Mouse (Mus musculus) intestine, postnatal 0 days (tissue): Measurements from ENCODE around the gene Gm10256. TPM values are rescaled to one million over a fixed set of nuclear protein-coding genes. Genes with fewer than 3 reads are reported as not detected.
"Not testable (repeated sequence)": the region's sequence is repeated elsewhere in the genome, so short reads cannot be mapped to it uniquely, and the experiment has no call there.

Experiments used
- ATAC-seq: fragments of 200-750 bp; cut with Nextera tagmentation; 2 replicates; pipeline ENCODE4 v1.8.0; 2017; ENCODE audit warnings: mild to moderate bottlenecking, moderate TSS enrichment, moderate library complexity
- H3K27ac ChIP-seq: fragments of 300-500 bp; sonication (generic); 2 replicates; pipeline ENCODE4 v1.5.1; 2014; ENCODE audit warnings: mild to moderate bottlenecking, low read depth, low read length, moderate library complexity
- H3K27me3 ChIP-seq: fragments of 300-500 bp; sonication (generic); replicated peaks from 2 replicates; pipeline ENCODE4 v1.6.1; 2014; ENCODE audit warnings: low read length, mixed read lengths; ENCODE audit not compliant: control insufficient read depth, insufficient read depth
- H3K36me3 ChIP-seq: fragments of 300-500 bp; sonication (generic); 2 replicates; pipeline ENCODE4 v1.6.1; 2014; ENCODE audit warnings: mild to moderate bottlenecking, moderate library complexity; ENCODE audit not compliant: control insufficient read depth, insufficient read depth
- H3K4me1 ChIP-seq: fragments of 300-500 bp; sonication (generic); replicated peaks from 2 replicates; pipeline ENCODE4 v1.6.1; 2014; ENCODE audit warnings: antibody characterized with exemption, low read length, mixed read lengths; ENCODE audit not compliant: control insufficient read depth, insufficient read depth
- H3K4me2 ChIP-seq: fragments of 300-500 bp; sonication (generic); replicated peaks from 2 replicates; pipeline ENCODE4 v1.6.1; 2014; ENCODE audit warnings: low read depth, mild to moderate bottlenecking, moderate library complexity
- H3K4me3 ChIP-seq: fragments of 300-500 bp; sonication (generic); 2 replicates; pipeline ENCODE4 v1.5.1; 2014; ENCODE audit warnings: low read depth, low read length
- H3K9ac ChIP-seq: fragments of 300-500 bp; sonication (generic); 2 replicates; pipeline ENCODE4 v1.6.1; 2014; ENCODE audit warnings: mild to moderate bottlenecking, low read depth, low read length
- H3K9me3 ChIP-seq: fragments of 300-500 bp; sonication (generic); 2 replicates; pipeline ENCODE4 v1.6.1; 2016; ENCODE audit warnings: mixed run types; ENCODE audit not compliant: control insufficient read depth
- WGBS: fragments of 180-500 bp; shearing (Covaris S2); extraction: QIAGEN DNeasy Blood & Tissue Kit; methylation state at CpG from one replicate; pipeline ENCODE4 v1.1.7; 2014; 5-methylcytosine and 5-hydroxymethylcytosine counted together
- polyA plus RNA-seq: library from polyadenylated mRNA; unstranded; fragments of >200 nt; fragmentation: Nextera tagmentation; extraction: Ambion mirVana; gene quantifications from 2 replicates; pipeline ENCODE4 v1.2.1, GENCODE M21; 2015

Gene Gm10256
- not detected in 2 replicates for polyA plus RNA-seq

GRCm38 (mm10) chrY:2830380-2830779 lies at the start of gene Gm10256, which contains the start of gene Rbmy:
Gene Gm10256 (plus strand): TSS chrY:2830699.
Gene Rbmy (plus strand): TSS chrY:2830680.
- not testable (repeated sequence) for H3K9me3 ChIP-seq, H3K36me3 ChIP-seq, H3K4me3 ChIP-seq, H3K27ac ChIP-seq, H3K27me3 ChIP-seq, H3K4me1 ChIP-seq, H3K4me2 ChIP-seq, ATAC-seq, H3K9ac ChIP-seq
- no CpG with 5 or more reads among the region's 9 CpGs for whole genome bisulfite sequencing

GRCm38 (mm10) chrY:2796105-2796504 lies 34.4 kb upstream of the Gm10256 start, which contains the start of gene Gm4064:
Gene Gm4064 (minus strand): TSS chrY:2796205.
- not testable (repeated sequence) for ATAC-seq, H3K4me3 ChIP-seq, H3K4me2 ChIP-seq, H3K9ac ChIP-seq, H3K27ac ChIP-seq, H3K4me1 ChIP-seq, H3K9me3 ChIP-seq, H3K27me3 ChIP-seq, H3K36me3 ChIP-seq
- WGBS = no CpG with 5 or more reads among the region's 8 CpGs

GRCm38 (mm10) chrY:2900689-2901088 lies 70.2 kb downstream of the Gm10256 start, which contains the start of gene Gm10352:
Gene Gm10352 (plus strand): TSS chrY:2900989.
- H3K4me1 ChIP-seq, H3K9ac ChIP-seq, H3K27ac ChIP-seq, H3K9me3 ChIP-seq, ATAC-seq, H3K4me3 ChIP-seq, H3K27me3 ChIP-seq, H3K4me2 ChIP-seq, H3K36me3 ChIP-seq: not testable (repeated sequence)
- WGBS = no CpG with 5 or more reads among the region's 9 CpGs

Other genes starting within 250 kb of the Gm10256 start
- not detected in 2 replicates for gene H2al2c, start 231.6 kb upstream of the Gm10256 start, polyA plus RNA-seq
- gene Sry, start 167.0 kb upstream of the Gm10256 start, polyA plus RNA-seq = not detected in 2 replicates
- not detected in 2 replicates for gene H2al2b, start 110.0 kb upstream of the Gm10256 start, polyA plus RNA-seq
- not detected in 2 replicates for gene Gm4064, start 34.5 kb upstream of the Gm10256 start, polyA plus RNA-seq
- not detected in 2 replicates for gene Rbmy, start within 50 bp of the Gm10256 start, polyA plus RNA-seq
- gene Gm10352, start 70.3 kb downstream of the Gm10256 start, polyA plus RNA-seq = not detected in 2 replicates
- not detected in 2 replicates for gene Gm29289, start 101.9 kb downstream of the Gm10256 start, polyA plus RNA-seq